Mouse (Mus musculus): ENCODE measurements at regions not wholly inside any gene's neighbourhood (a gene's known extent, or its start where the extent isn't known, plus 50 kb on each side); places are given as distances from the start of the nearest gene placed in this dataset.
A peak's percentile ranks its signal among the peaks of the same experiment; 100 is the strongest.
"Not testable (repeated sequence)": the region's sequence is repeated elsewhere in the genome, so short reads cannot be mapped to it uniquely, and the experiment has no call there.

DNA sequence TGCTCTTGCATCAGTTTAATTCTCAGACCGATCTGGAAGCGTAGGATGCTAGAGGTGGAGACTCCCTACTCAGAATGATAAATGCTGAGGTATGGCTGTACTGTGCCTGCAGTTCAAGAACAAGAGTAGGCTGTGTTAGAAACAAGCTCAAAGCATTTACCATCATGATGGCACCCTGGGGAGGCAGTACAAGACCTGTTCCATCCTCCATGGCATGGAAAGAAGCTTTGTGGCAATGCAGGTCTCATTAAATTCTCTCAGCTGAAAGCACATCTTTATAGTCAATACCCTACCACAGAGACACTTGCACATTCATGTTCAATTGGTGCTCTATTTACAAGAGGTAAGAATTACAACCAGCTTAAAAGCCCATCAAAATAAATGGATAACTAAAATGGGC lies 209.5 kb downstream of the Tbl1xr1 start:
- no peak for DNase-seq (ENCODE audit: low read depth, low spot score)

DNA sequence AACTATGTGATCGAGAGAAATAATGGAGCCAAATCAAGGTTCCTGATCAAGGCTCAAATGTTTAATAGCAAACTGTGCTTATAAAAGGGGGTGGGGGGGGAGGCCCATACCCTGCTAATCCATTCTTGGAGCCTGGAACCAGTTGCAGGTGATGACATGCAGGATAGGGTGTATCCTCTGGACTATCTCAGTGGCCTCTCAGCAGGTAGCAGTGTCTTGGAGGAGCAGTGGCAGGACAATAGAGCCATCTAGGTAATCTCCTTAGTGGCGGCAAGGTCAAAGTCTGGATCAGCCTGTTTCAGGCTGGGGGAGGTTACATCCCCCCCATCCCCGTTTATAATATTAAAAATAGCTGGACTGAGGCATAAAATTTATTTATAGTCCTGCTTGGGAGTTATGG lies 217.0 kb downstream of the Tbl1xr1 start:
- DNase-seq (ENCODE audit: low read depth, low spot score) = no peak

DNA sequence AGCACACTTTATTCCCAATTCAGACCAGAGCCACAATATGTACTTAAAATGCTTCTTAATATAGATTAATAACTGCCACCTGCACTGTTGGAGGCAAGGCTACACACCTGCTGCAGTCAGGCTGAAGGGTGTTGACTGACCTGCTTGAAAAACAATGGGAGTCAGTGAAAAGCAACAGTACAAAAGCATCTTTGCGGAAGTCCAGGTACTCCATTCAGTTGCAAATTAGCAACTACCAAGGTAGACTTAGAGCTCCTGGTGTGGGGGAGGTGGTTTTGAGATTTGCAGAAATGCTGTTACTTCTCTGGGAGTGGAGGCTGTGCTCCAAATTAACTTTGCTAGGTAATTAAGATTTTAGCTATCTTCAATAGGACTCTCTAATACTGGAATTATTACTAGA lies 217.6 kb downstream of the Tbl1xr1 start:
- DNase-seq (ENCODE audit: low read depth, low spot score) = not testable (repeated sequence)

DNA sequence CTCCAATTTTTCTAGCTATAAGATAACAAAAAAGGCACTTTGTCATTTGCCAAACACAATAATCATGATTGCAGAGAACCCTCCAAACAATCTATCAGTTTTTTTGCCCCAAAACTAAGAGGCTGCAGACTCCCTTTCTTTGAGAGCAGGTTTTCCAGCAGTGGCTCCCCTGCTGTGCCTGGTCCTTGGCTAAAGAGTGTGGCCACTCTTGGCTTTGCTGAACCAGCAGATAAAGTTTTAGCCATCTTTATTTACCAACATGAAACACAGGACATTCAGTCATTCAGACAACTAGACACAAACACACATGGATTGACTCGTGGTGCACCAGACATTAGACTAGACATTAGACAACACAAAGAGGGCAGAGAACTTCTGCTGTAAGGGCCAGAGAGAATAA lies 220.5 kb downstream of the Tbl1xr1 start:
- DNase-seq (ENCODE audit: low read depth, low spot score) = not testable (repeated sequence)

DNA sequence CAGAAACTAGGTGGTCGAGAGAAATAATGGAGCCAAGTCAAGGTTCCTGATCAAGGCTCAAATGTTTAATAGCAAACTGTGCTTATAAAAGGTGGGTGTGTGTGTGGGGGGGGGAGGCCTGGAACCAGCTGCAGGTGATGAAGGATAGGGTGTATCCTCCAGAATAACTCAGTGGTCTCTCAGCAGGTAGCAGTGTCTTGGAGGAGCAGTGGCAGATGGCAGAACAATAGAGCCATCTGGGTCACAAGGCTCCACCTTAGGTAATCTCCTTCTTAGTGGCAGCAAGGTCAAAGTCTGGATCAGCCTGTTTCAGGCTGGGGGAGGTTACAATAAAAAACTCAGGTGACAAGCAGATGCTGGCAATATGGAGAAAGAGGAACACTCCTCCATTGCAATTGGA lies 221.4 kb downstream of the Tbl1xr1 start:
- DNase-seq (ENCODE audit: low read depth, low spot score) = not testable (repeated sequence)

DNA sequence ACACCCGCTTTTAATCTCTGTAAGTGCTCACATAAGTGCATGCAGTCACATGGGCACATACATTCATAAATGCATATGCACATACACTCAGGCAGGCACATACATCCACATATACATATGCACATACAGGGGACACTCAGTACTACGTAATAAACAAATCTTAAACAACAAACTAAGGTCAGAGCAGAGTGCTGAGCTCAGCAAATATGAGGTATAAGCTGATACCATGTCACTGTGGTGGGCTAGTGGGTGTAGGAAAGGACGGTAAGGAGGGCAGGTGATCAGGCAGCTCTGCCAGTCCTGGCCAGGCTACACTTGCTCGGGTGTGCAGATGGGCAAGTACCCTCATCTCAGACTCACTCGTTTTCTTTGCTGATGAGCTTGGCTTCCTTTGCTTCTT lies 224.1 kb downstream of the Tbl1xr1 start:
- DNase-seq (ENCODE audit: low read depth, low spot score) = no peak

DNA sequence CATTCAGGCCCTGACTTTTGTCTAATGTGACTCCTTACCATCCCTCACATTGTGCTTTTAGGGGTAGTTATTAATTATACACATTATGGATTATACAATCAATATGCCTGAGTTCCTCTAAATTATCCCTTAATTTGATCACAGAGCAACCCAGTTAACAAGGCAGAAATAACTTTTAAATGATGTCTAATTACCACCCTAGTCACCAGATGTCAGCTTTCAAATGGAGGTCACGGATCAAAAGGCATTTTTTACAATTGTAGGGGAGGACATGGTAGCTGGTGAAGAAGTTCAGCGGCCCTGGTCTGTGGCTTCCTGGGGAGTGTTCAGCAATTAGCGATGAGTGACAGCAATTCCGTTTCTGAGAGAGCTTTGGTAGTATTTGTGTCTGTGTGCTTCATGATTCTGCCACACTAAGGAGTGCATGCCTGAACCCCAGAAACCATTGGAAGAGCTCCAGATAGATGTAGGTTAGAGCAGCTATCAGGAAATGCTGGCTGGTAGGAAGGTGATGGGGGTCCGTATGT lies 225.6 kb downstream of the Tbl1xr1 start:
- no peak for DNase-seq (ENCODE audit: low read depth, low spot score)

DNA sequence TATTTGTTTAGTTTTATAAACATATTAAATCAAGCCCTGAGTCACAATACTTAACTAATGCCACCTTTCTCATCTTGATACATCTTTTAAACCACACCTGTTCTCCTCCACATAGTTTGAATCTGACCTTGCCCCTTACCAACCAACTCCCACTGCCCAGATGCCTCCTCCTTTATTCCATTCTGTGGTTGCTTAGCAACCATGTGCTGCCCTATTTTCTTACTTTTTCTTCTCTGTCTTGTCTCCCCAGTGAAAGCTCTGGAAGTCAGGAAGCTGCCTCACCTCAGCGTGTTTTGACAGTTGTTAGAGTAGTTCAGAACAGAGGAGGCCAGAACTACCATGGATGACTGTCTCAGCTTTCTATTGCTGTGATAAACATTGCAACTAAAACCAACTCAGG lies 227.7 kb downstream of the Tbl1xr1 start:
- DNase-seq (ENCODE audit: low read depth, low spot score) = no peak

DNA sequence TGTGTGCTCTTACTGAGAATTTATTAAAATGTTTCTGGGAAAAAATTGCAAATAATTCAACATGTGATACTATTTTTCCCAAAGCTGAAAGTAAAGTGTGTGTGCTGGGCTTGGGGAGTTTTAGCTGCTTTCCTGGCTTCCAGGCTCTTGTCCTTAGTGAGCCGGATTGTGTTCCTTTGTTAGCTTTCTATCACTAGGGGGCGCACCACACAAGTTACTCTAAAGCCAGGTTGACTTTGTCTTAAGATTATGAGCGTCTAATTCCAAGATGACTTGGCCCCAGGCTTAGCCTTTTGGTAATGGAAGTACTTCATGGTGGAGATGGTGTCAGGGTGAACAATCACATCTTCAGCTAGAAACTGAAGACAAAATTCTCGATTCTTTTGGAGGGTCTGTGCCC lies 230.2 kb downstream of the Tbl1xr1 start:
- no peak for DNase-seq (ENCODE audit: low read depth, low spot score)

DNA sequence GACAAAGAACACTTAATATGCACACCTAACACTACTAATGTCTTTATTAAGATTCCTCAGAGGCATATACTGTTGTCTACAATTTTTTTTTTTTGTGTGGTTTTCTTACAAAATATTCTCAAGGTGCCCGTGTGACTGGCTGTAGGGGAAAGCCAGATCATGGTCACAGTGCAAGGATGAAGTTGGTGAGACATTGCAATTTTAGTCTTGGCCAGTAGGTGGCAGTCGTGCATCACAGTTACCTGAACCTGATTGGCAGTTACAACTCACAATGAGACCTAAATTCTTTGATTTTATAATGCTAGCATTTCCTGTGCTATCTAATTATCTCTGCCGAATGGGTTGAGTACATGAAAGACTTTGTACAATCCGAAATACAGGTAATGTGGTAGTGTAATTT lies 232.5 kb downstream of the Tbl1xr1 start:
- DNase-seq (ENCODE audit: low read depth, low spot score) = peak; percentile 33

DNA sequence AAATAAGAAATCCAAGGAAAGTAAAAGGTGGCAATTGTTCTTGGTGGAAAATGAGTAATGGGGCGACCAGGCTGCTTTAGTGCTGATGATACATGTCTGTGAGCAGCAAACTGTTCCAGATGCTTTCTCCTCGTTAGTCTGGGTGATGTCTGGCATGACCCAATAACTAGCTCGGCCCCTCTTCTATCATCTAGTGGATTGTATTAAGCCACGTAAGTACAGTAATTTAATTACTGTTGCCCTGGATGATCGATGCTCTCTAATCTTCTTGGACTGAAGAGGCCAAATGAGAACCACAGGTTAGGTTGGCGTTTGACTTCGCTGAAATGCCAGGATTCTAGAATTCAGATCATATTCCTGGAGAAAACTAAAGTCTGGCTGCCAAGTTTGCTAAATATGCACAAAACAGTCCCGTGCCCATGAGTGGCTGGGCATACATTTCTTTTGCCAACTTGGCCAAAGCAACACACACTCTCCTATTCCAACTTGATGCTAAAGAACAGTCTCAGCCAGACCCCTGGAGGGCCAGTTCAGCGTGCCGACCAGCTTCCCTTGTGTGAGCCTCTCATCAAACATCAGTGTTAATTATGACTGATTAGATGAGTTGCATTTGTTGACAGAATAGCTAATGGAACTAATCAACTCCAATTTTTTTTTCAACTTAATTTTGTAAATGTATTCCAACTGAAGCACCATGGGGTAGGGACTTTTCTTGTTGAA lies 240.2 kb downstream of the Tbl1xr1 start:
- no peak for DNase-seq (ENCODE audit: low read depth, low spot score)

DNA sequence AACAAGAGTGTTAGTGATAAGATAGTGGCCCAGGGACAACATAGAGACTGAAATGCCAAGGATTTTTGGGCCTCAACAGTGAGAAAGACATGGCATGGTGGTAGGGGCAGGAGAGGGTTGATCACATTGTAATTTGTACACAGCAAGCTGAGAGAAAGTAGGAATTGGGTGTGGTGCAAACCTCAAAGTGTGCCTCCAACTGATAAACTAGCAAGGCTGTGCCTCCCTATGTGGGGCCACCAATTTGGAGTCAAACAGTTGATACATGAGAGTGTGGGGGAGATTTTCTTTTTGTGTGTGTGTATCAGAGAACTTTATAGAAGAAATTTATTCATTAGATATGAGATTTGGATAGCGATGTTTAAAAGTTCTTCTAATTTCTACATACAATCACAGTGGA lies 244.0 kb downstream of the Tbl1xr1 start:
- DNase-seq (ENCODE audit: low read depth, low spot score) = not testable (repeated sequence)

DNA sequence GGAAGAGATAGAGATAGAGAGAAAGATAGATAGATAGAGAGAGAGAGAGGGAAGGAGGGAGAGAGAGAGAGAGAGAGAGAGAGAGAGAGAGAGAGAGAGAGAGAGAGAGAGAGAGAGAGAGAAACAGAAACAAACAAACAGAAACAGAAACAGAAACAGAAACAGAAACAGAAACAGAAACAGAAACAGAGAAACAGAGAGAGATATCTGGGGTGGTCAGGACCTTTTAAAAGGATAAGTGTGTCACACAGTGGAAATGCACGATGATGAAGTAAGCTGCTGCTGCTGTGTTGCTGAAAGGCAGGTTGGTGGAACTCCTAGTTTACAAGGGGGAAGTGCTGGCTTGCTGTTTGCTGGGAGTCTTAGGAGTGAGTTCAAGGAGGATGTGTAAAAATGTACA lies 254.8 kb downstream of the Tbl1xr1 start:
- DNase-seq (ENCODE audit: low read depth, low spot score) = no peak
